Mouse (Mus musculus): Measurements from ENCODE around the gene Fbxw11. TPM values are rescaled to one million over a fixed set of nuclear protein-coding genes. Genes with fewer than 3 reads are reported as not detected.

Gene Fbxw11
- polyA plus RNA-seq (2015; fragmentation: Nextera tagmentation; extraction: Ambion mirVana), result 65.1 and 65.7 TPM in 2 replicates

DNA sequence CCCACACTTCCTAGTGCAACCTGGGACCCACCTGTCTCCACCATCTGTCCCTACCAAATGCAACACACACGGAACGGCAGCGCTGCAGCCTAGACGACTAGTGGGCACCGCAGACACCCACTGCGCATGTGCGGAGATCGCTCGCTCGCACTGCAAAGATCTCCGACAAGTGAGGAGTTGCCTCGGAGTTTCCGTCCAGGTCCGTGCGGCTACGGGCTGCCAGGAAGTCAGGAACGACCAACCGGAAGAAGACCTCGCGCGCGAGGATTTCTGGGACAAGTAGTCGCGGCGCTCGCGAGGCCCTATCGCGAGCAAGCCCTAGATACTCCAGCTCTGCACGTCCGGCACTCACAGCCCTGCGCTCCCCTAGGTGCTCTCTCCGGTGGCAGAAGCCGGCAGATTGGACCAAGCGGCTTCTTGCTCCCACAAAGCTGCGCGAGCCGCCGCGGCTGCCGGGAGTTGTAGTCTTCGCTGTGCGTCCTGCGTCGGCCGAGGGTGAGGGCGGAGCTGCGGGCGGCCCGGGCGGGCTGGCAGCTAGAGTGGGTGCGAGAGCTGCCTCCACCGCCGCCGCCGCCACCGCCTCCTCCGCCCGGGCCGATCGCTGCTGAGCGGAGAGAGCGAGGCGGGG lies at the start of gene Fbxw11:
Gene Fbxw11 (plus strand): TSS at position 476 of the 628 bp plus-strand sequence.
- Histone ChIP-seq H3K4me3 (replicated peaks) (peak within 1 kb of the TSS; percentile 96), H3K9ac (peak within 1 kb of the TSS; percentile 98), H3K36me3 (no peaks in the 10 kb centered on the region), H3K27ac (replicated peaks) (peak within 1 kb of the TSS; percentile 99), H3K9me3 (replicated peaks) (no peaks in the 10 kb centered on the region), H3K4me1 (peaks cover 31% of the 10 kb centered on the region), H3K27me3 (no peaks in the 10 kb centered on the region), H3K4me2 (replicated peaks) (peak within 1 kb of the TSS; percentile 75)
- 0% methylated on average over 53 of the region's 64 CpGs for WGBS
- peak; percentile 93 for ATAC-seq (ENCODE audit: insufficient number of reproducible peaks, low FRiP score, low TSS enrichment, low read depth)

DNA sequence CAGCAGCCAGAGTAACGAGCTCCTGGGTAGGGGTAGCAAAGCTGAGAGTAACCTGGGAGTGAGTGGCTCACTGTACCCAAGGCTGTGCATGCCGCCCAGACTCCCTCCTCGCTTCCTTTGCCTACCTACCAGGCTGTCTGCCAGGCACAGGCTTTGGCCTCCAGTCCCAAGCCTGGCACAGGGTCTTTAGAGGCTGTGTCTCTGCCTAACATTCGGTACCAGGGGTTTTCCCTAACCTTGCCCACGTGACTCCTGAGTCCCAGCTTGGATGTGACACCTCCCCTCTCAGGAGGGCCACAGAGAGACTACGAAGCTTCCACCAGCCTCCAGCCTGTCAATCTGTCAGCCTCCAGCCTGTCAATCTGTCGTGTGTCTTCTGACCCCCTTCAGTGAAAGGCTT lies 49.4 kb upstream of the Fbxw11 start:
- Histone ChIP-seq H3K36me3 (no peaks in the 10 kb centered on the region), H3K27me3 (no peaks in the 10 kb centered on the region), H3K9ac (no peak overlapping the region), H3K27ac (replicated peaks) (no peak overlapping the region), H3K9me3 (replicated peaks) (no peaks in the 10 kb centered on the region), H3K4me1 (peaks cover 11% of the 10 kb centered on the region), H3K4me3 (replicated peaks) (no peak overlapping the region), H3K4me2 (replicated peaks) (no peak overlapping the region)
- ATAC-seq (ENCODE audit: insufficient number of reproducible peaks, low FRiP score, low TSS enrichment, low read depth), result no peak
- 67% methylated on average over 7 of the region's 7 CpGs for WGBS

DNA sequence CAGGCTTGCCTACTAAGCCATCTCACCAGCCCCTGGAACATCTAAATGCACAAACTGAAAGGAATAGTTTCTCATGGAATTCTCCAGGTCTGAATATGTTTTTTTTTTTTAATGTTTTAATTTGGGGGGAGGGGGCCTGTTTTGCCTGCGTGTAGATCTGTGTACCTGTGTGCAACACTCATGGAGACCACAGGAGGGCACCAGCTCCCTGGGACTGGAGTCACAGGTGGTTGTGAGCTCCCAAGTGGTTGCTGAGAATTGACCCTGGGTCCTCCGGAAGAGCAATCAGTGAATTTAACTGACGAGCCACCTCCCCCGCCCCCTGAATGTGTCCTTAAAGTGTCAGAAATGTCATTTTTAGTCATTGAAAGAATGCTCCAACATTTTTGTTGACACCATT lies 48.4 kb upstream of the Fbxw11 start:
- no peaks in the 10 kb centered on the region for H3K36me3 ChIP-seq
- H3K27me3 ChIP-seq, result no peaks in the 10 kb centered on the region
- no peak overlapping the region for H3K9ac ChIP-seq
- H3K27ac ChIP-seq (replicated peaks), result no peak overlapping the region
- no peak overlapping the region for H3K4me2 ChIP-seq (replicated peaks)
- peaks cover 5% of the 10 kb centered on the region; the same call in 1 of the 2 replicates for H3K4me1 ChIP-seq
- no peak for ATAC-seq (ENCODE audit: insufficient number of reproducible peaks, low FRiP score, low TSS enrichment, low read depth)
- 88% methylated on average over 4 of the region's 4 CpGs for WGBS
- no peak overlapping the region for H3K4me3 ChIP-seq (replicated peaks)
- no peaks in the 10 kb centered on the region for H3K9me3 ChIP-seq (replicated peaks)

DNA sequence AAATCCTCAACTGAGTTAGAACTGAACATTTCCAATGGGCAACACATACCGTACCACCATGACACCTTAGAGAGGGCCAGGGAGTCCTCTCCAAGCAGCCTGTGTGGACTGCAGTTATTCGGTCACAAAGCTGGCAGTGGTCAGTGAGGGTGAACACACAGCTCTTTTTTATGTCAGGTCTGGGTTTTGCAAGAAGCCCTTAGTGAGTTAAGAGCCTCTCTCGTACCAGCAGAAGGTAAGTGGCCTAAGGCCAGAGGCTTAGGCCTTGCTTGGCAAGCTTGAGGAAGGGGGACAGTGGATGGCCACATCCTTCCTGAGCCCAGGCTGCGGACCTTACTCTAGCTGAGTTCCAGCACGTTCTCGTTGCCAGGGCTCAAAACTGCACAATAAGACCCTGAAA lies 42.2 kb upstream of the Fbxw11 start:
- no peak overlapping the region for H3K9ac ChIP-seq
- WGBS, result 86% methylated on average over 6 of the region's 6 CpGs
- H3K27me3 ChIP-seq, result no peaks in the 10 kb centered on the region
- no peak for ATAC-seq (ENCODE audit: insufficient number of reproducible peaks, low FRiP score, low TSS enrichment, low read depth)
- no peaks in the 10 kb centered on the region for H3K9me3 ChIP-seq (replicated peaks)
- H3K4me2 ChIP-seq (replicated peaks), result no peak overlapping the region
- H3K27ac ChIP-seq (replicated peaks), result no peak overlapping the region
- H3K4me1 ChIP-seq, result peaks cover 25% of the 10 kb centered on the region
- no peak overlapping the region for H3K4me3 ChIP-seq (replicated peaks)
- no peaks in the 10 kb centered on the region for H3K36me3 ChIP-seq

DNA sequence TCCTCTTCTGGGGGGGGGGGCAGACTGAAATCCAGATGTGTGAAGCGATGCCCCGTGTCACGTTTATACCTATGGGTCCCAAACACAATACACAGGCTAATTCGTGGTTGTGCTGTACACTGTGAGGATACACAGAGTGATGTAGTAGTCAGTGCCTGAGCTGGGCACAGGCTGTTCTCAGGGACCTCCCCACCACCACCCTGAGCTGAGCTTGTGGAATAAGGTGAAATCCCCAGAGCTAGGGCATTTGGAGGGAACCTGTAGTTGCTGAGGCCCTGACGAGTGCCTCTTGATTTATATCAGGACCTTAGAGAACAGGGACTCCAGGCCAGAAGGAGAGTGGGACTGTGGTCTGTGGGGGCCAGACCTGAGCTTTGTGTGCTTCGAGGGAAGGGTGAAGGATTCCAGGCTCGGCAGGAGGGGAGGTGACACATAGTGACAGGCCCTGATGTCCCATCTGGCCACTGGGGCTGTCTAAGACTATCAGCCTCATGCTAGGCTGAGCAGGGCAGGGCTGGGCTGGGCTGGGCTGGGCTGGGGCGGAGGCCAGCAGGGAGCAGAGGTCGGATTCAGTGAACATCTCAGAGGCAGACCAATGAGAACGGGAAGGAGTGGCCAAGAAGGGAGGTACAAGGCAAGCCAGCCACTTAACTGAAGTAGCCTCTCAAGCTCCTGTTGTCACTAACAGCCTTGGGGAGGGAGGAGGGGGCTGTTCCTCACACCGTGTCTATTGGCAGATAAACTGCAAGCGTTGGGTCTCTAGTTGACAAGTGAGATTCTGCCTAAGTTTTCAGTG lies 40.8 kb upstream of the Fbxw11 start:
- no peaks in the 10 kb centered on the region for H3K9me3 ChIP-seq (replicated peaks)
- H3K4me1 ChIP-seq, result peaks cover 28% of the 10 kb centered on the region
- ATAC-seq (ENCODE audit: insufficient number of reproducible peaks, low FRiP score, low TSS enrichment, low read depth), result peak; percentile 31; the same call in 1 of the 2 replicates
- no peak overlapping the region for H3K4me3 ChIP-seq (replicated peaks)
- no peak overlapping the region for H3K4me2 ChIP-seq (replicated peaks)
- WGBS, result 46% methylated on average over 12 of the region's 12 CpGs
- H3K27ac ChIP-seq (replicated peaks), result no peak overlapping the region
- H3K36me3 ChIP-seq, result no peaks in the 10 kb centered on the region
- no peak overlapping the region for H3K9ac ChIP-seq
- no peaks in the 10 kb centered on the region for H3K27me3 ChIP-seq

DNA sequence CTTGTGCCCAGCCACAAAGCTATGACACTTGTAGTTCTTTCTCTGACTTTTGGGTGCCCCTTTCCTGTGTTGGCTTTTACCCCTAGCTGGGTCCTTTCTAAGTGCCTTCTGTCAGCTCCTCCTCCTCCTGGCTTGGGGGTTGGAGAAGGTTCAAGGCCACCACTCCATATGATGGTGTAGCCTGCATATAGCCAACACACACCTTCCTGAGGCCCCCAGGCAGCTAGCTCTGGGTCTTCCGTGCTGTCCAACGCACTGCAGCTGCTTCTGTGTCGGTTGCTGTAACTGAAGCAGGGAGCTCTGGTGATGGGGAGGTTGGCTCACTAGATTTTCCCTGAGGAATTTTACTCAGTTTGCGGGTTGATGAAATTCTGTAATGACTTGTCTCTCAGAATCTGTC lies 37.9 kb upstream of the Fbxw11 start:
- ATAC-seq (ENCODE audit: insufficient number of reproducible peaks, low FRiP score, low TSS enrichment, low read depth), result no peak
- 10% methylated on average over 4 of the region's 4 CpGs for WGBS
- H3K27ac ChIP-seq (replicated peaks), result peak overlapping the region; percentile 72
- H3K4me3 ChIP-seq (replicated peaks), result no peak overlapping the region
- peaks cover 27% of the 10 kb centered on the region for H3K4me1 ChIP-seq
- H3K9ac ChIP-seq, result no peak overlapping the region
- no peaks in the 10 kb centered on the region for H3K9me3 ChIP-seq (replicated peaks)
- H3K4me2 ChIP-seq (replicated peaks), result no peak overlapping the region
- no peaks in the 10 kb centered on the region for H3K36me3 ChIP-seq
- H3K27me3 ChIP-seq, result no peaks in the 10 kb centered on the region

DNA sequence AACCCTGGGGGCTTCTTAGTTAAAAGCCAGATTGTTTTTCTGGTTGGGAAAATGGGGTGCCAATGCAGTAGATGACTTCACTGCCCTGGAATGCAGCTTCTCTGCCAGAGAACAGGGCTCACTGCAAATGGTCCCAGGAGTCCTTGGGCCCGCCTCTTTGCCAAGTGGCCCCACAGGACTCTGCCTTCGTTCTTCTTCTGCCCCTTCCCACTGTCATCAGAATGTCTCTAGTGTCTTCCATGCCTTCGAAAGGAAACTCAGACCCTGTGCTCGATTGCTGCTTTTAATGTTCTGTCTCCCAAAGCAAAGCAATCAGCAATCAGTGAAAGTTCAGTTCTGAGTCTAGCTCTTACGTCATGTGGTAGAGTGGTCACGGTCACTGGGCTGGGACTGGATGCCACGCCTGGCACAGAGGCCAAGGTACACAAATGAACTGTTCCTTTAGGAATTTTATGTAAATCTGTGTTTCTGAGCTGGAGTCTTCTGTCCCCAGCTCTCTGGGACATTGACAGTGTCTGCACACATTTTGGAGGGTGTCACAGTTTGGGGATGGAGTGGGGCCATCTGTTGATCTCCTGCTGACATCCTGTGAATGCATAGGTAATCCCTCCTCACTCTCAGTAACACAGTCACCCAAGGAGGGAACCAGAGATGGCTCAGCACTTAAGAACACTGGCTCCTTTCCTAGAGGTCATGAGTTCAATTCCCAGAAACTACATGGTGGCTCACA lies 37.2 kb upstream of the Fbxw11 start:
- WGBS, result 24% methylated on average over 7 of the region's 7 CpGs
- H3K9me3 ChIP-seq (replicated peaks), result no peaks in the 10 kb centered on the region
- no peak overlapping the region for H3K4me3 ChIP-seq (replicated peaks)
- H3K36me3 ChIP-seq, result no peaks in the 10 kb centered on the region
- H3K9ac ChIP-seq, result no peak overlapping the region
- ATAC-seq (ENCODE audit: insufficient number of reproducible peaks, low FRiP score, low TSS enrichment, low read depth), result 0 out of 2 replicates have a peak, but pooled peaks have one; percentile 29
- no peak overlapping the region for H3K4me2 ChIP-seq (replicated peaks)
- H3K27me3 ChIP-seq, result no peaks in the 10 kb centered on the region
- H3K4me1 ChIP-seq, result peaks cover 22% of the 10 kb centered on the region
- H3K27ac ChIP-seq (replicated peaks), result peak overlapping the region; percentile 72

DNA sequence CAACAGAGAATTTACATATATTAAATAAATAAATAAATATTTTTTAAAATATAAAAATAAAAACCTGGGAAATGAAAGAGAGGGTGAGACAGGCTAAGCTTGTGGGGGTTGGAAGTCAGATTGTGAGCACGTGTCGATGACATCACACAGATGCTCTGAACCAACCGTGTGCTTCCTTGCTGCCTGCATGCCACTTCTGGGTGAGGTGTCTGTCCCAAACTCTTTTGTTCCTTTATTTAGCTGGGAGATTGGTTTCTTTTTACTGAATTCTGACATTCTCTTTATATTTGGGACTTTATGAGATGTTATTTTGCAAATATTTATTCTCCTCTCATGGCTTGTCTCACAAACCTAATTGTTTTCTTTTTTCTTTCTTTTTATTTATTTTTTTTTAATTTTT lies 36.6 kb upstream of the Fbxw11 start:
- Histone ChIP-seq H3K9me3 (replicated peaks) (no peaks in the 10 kb centered on the region), H3K4me2 (replicated peaks) (no peak overlapping the region), H3K36me3 (no peaks in the 10 kb centered on the region), H3K27me3 (no peaks in the 10 kb centered on the region), H3K4me3 (replicated peaks) (no peak overlapping the region), H3K4me1 (peaks cover 22% of the 10 kb centered on the region), H3K9ac (no peak overlapping the region), H3K27ac (replicated peaks) (no peak overlapping the region)
- WGBS, result 79% methylated on average over 3 of the region's 3 CpGs
- ATAC-seq (ENCODE audit: insufficient number of reproducible peaks, low FRiP score, low TSS enrichment, low read depth), result no peak

DNA sequence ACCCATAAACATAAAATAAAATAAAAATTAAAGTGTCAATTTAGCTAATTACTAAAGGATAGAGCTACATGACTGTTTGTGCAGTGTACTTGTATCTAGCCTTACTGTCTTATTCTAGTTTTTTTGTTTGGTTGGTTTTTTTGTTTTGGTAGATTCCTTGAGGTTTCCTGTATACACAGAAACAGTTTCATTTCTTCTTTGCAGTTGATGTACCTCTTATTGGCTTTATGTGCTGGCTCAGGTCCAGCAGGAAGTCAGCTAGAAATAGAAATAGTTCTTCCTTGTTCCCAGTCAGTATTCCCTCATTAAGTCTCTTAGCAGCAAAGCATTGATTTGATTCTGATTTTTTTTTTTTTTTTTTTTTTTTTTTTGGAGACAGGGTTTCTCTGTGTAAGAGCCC lies 35.2 kb upstream of the Fbxw11 start:
- Histone ChIP-seq H3K36me3 (no peaks in the 10 kb centered on the region), H3K9me3 (replicated peaks) (no peaks in the 10 kb centered on the region), H3K4me1 (peaks cover 19% of the 10 kb centered on the region), H3K9ac (no peak overlapping the region), H3K4me3 (replicated peaks) (no peak overlapping the region), H3K27ac (replicated peaks) (no peak overlapping the region), H3K27me3 (no peaks in the 10 kb centered on the region), H3K4me2 (replicated peaks) (no peak overlapping the region)
- ATAC-seq (ENCODE audit: insufficient number of reproducible peaks, low FRiP score, low TSS enrichment, low read depth), result no peak

DNA sequence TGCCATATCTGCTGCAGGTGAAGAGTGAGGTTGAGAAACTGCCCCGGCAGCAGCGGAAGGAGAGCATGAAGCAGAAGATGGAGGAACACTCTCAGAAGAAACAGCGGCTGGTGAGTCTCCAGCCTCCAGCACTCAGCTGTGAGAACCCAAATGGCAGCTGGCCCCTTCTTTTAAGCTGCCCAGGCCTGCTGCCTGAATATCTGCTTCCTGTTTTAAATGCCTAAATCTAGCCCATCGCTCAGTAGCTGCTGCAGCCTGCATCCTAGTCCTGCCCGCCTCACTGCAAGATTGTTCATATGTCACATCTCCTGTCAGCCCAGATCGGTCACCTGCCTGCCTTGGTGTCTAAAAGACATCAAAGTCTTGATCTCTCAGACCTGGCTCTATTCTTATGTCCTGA lies 31.9 kb upstream of the Fbxw11 start:
- 84% methylated on average over 6 of the region's 6 CpGs for WGBS
- no peaks in the 10 kb centered on the region for H3K36me3 ChIP-seq

DNA sequence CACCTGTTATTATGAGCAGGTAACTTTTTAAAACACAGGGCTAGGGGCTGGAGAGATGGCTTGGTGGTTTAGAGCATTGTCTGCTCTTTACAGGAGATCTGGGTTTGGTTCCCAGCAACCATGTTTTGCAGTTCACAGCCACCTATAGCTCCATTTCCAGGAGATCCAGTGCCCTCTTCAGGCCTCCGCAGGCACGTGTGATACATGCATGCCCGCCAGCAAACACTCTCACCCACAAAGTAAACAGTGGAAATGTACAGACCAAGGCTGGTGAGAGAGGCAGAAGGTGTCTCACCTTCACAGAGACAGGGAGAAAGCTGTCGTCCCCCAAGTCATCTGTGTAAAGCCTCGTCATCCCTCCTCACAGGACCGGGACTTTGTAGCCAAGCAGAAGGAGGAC lies 30.2 kb upstream of the Fbxw11 start:
- Histone ChIP-seq H3K4me1 (peaks cover 8% of the 10 kb centered on the region), H3K4me3 (replicated peaks) (no peak overlapping the region), H3K4me2 (replicated peaks) (no peak overlapping the region), H3K9me3 (replicated peaks) (no peaks in the 10 kb centered on the region), H3K27ac (replicated peaks) (no peak overlapping the region), H3K36me3 (no peaks in the 10 kb centered on the region), H3K27me3 (no peaks in the 10 kb centered on the region), H3K9ac (no peak overlapping the region)
- no peak for ATAC-seq (ENCODE audit: insufficient number of reproducible peaks, low FRiP score, low TSS enrichment, low read depth)
- 75% methylated on average over 6 of the region's 6 CpGs for WGBS

More for the DNA sequence above, 31.9 kb upstream of the Fbxw11 start:
- Histone ChIP-seq H3K9ac (no peak overlapping the region), H3K27me3 (no peaks in the 10 kb centered on the region), H3K27ac (replicated peaks) (no peak overlapping the region), H3K4me3 (replicated peaks) (no peak overlapping the region), H3K4me2 (replicated peaks) (no peak overlapping the region), H3K4me1 (peaks cover 2% of the 10 kb centered on the region), H3K9me3 (replicated peaks) (no peaks in the 10 kb centered on the region)
- no peak for ATAC-seq (ENCODE audit: insufficient number of reproducible peaks, low FRiP score, low TSS enrichment, low read depth)

All from embryonic facial prominence, embryonic 15.5 days (tissue).